Mouse (Mus musculus) urinary bladder, postnatal 10 days (tissue): Measurements from ENCODE around the gene Cbl.

Source experiments
- DNase-seq: peaks from one replicate; pipeline ENCODE4 v3.0.0; 2022; ENCODE audit warnings: low spot score

Gene Cbl

DNA sequence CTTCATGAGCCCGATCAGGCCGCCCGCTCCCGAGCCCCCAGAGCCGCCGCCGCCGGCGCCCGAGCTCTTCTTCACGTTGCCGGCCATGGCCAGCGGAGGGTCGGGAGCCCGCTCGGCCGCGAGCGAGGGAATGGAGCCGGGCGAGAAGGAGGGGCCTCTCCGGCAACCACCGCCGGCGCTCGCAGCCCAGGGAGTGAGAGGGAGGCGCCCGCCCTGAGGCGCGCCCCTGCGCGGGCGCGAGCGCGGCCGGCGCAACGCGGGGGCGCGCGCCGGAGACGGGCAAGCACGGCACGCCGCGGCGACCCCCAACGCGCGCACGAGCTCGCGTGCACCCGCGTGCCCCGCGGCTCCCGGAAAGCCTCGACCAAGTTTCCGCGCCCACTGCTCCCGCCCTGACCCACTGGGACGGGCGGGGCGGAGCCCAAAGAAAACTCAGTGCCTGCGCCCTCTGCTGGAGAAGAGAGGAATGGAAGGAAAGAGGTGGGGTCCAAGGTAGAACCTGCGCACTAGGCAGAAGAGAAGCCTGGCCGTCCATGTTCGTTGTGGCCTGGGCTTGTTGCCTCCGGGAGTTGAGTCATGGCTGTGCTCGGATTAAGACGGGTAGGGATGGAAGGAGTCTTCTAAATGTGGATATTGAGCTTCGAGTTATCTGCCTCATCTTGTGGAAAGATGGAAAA, at the start of gene Cbl:
Gene Cbl, minus strand, starts transcription at position 248 of the 677 bp plus-strand sequence.
- peak; percentile 98 for DNase-seq

DNA sequence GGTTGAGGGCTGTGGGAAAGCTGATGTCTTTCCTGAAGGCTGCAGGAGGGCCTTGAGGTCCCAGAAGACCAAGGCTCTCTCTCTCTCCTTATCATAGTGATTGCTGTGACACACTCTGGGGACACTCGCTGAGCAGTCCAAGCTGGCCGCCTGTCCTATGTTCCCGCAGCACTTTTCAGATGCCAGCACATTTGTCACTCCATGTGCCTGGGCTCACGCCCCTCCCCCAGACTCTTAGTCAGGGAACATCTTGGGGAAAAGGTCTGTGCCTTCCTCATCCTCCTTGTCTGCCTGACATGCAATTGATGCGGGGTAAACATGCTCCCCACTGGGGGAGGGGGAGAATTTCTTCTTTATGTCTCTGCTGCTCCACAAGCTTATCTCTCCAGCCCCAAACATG, 49.3 kb upstream of the Cbl start:
- DNase-seq = no peak

DNA sequence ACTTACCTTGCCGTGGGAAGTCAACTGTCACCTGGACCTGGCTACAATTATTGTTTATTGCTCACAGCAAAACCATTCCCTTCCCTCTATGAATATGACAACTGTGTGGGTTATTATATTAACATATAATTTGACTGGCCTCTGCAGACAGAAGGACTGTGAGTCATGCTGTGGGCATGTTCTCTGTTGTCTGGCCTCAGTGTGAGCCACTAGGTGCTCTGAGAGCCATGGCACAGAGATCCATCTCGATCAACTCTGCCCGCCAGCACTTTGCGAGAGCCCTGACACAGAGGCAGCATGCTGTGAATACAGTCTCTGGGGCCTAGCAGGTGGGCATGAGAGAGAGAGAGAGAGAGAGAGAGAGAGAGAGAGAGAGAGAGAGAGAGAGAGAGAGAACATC, 36.1 kb upstream of the Cbl start:
- no peak for DNase-seq

DNA sequence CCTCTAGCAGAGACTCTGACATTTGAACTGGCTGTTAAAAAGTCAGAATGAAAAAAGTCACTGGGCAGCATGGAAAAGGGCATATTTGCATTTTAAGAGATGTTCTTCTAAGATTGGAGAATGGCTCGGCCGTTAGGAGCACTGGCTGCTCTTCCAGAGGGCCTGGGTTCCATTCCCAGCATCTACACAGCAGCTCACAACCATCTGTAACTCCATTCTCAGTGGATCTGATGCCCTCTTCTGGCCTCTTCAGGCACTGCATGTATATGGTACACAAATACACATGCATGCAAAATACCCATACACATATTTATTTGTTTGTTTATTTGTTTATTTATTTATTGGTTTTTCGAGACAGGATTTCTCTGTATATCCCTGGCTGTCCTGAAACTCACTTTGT, 35.2 kb upstream of the Cbl start:
- DNase-seq = no peak

DNA sequence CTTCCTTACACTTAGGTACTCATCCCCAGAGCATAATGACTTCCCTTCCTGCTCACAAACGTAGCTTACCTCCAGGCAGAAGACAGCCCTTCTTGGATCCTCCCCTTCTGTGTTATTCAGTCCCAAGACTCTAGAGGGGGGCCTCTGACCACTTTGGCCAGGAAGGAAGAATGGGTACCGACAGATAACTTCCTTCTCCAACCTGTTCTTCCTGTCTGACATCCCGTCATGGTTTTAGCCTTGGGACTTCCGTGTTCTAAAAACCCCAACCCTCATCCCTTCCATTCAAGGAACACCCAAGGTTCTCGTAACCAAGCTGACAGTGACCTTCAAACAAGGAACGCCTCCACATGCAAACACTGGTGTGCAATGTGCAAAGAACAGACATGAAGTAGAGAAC, 34.6 kb upstream of the Cbl start, which contains the start of gene Nlrx1:
Gene Nlrx1, minus strand, starts transcription at position 168 of the 400 bp plus-strand sequence.
- DNase-seq = no peak

DNA sequence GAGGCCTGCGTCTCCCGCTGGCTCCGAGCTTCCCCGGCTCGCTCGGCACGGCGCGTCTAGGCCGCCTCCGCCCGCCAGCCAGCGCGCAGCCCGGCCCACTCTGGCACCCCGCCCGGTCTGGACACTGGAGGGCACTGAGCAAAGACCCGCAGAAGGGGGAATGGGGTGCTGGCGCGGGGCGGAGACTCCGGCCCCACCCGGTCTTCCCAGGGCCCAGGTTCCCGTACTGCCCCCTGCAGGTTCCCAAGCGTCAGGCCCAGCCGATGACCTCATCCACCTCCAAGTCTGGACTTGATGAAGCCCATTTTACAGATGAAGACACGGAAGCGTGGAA, 34.1 kb upstream of the Cbl start:
- DNase-seq = peak; percentile 71

DNA sequence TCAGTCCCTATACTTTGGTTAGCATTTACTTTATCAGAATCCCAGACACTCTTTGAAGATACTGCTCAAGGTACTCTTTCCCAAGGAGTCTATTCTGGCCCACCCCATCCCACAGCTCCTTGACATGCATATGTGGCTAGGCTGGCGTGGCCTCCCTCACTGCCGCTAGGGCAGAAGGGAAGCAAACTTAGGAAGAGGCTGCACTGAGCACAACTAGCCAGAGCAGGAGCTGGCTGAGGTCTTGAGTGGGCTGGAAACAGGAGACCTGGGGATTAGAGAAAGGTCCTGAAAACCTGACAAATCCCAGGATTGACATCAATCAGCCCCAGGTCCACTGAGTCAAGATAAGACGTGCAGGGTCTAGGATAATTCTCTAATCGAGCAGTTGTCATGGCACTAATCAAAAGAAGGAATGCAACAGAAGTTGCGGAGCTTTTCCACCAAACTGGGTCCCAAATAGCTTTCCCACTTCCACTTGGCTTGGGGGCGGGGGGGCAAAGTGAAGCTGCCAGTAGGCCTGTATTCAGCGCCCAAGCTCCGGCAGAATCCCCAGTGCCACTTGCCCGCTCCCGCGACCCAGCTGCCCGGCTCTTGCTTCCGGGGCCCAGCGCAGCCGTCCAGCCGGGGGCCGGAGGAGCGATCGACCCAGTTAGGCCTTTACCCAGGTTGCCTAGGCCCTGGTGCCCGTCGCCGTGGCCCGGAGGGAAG, 33.6 kb upstream of the Cbl start:
- no peak for DNase-seq

DNA sequence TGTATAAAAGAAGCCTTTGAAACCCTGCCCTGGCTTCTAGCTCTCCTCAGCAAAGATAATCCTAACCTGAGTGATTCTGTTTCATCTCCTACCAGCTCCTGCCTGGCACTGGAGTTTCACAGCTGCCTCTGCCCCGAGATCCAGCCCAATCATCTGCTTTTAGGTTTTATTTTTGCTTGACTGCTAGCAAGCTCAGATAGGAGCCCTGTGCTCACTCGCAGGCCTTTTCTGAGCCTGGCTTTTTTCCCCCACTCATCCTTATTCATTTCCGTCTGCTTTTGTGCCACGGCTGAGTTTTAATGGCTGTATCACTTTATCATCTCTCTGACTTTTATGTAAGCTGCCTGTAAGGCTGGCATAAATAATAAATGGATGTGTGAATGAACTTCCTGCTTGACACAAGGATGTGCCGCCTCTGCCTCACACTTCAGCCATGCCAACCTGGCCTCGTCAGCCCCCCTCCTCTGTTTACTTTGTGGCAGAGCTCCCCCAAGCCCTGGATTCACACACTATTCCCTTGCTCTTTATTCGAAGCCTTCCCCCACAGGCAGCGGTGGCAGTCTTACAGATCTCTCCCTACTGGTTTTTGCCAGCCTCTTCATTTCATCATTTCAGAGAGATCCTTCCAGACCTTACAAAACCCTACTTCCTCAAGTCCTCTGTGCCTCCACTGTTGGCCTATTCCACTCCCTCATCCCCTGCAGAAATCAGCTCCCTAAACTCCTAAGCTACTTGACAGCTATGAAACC, 32.8 kb upstream of the Cbl start:
- no peak for DNase-seq

DNA sequence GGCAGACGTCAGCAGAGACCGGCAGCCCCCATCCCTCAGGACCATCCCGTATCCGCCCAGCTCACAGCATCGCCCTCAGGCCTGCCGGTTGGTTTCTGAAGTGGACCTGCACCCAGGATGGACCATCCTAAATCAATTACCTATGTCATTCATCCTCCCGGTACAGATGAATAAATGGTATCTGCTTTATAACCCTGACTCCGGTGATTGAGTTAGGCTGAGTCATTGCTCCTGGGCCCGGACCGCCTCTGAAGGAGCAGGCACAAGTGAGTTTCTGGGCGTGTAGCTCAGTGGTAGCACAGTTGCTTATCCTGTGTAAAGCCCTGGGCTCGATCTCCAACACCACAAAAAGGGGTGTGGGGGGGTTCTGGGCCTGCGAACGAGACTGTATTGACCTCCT, 27.5 kb upstream of the Cbl start:
- no peak for DNase-seq

DNA sequence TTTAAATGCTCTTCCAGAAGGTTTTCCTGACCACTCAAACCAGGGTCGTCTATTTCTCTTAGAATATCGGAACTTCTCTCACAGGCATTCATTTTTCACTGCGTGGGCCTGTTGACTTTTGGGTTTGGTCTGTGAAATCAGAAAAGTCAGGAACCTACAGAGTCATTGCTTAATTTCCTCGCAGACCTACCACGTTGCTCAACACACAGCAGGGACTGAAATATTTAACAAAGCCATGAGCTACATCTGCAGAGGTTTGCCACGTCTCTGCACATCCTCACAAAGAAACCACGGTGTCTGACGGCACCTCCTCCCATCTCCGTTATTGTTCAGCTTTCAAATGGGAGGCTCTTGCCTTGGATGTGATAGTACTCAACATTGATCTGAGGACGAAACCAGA, 25.2 kb upstream of the Cbl start:
- no peak for DNase-seq

DNA sequence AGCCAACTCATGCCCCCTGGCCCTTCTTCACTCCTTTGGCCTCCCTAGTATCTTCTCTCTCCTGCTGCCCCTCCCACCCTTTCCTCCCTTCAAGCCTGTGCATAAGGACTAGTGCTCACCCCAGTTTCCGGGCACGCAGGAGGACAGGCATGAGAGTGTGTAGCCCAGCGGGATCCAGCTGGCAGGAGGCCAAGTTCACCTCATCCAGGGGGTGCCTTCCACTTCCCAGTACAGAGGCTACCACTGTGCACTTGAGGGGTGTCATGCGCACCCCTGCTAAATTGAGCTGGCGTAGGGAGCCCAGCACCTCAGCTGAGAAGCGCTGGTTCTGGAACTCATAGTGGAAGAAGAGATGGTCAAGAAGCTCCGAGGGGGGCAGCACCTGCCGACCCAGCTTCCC, 22.4 kb upstream of the Cbl start:
- no peak for DNase-seq

DNA sequence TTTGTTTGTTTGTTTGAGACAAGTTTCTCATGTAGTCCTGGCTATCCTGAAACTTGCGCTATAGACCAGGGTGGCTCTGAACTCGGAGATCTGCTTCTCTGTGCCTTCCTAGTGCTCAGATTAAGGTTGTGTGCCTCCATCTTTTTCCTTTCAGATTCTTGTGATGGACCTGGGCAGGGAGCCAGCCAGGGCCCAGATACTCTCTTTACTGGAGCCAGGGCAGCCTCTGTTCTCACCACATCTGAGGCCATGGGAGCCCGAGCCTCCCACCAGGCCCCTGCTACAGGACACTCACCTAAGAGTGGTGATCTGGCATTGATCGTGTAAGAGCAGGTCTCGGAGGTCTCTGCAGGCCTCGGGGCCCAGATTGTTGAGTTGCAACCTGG, 21.3 kb upstream of the Cbl start:
- no peak for DNase-seq

DNA sequence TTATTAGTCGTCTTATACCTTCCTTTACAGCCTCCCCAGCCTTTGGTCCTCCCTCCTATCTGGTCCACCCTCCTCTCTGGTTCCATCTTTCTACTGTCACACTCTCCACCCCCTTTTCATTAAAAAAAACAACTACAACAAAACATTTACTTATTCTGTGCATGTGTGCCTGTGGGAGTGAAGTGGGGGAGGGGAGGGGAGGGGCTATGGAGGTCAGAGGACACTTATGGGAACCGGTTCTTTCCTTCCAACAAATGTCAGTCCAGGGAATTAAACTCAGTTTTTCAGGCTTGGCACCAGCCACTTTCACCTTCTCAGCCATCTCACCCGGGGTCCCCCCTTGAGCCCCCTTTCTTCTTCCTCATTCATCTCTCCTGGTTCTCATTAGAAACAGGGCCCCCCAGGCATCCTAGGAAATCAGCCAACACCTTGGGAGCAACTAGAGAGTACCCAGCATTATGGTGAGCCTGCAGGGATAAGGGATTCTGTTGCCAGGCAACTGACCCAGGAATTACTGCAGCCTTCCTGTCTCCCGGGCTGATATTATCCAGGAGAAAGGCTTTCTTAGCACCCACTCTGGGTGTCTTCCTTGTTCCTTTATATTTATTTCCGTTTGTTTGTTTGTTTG, 20.8 kb upstream of the Cbl start:
- DNase-seq = no peak

DNA sequence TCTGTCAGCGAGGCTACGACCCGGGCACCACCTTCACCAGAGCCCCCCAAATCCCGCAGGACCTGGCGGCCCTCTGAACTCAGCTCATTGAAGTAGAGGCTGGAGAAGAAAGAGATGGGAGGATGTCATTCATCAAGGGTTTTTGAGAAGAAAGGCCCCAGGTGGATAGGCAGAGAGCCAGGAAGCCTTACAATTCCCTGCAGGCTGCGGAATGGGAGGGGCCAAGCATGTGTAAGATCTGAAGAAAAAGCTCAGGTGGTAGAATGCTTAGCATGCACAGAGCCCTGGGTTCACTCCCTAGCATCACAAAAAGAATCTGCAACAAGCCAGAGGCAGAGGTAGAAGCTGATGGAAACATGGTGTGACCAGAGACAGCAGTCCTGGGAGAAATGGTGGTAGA, 19.6 kb upstream of the Cbl start:
- DNase-seq = no peak

DNA sequence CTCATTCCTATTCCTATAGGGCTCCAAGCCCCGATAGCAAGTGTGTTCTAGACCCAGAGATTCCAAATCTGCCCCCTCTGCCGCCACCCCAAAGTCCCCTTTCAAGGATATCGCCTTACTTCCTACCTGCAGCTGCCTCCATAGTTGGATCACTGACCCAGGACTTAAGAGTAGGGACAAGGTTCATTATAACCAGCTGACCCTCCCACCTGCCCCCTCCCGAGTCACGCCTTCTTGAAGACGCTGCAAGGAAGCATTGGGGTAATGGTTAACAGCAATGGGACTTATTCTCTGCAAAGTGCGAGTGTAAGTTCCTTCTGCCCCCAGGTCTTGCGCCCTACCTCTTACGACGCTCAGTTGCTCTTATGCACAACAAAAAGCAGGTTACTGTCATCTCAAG, 17.5 kb upstream of the Cbl start, which contains the start of gene Pdzd3:
Gene Pdzd3, minus strand, starts transcription at position 158 of the 400 bp plus-strand sequence.
- DNase-seq = no peak

DNA sequence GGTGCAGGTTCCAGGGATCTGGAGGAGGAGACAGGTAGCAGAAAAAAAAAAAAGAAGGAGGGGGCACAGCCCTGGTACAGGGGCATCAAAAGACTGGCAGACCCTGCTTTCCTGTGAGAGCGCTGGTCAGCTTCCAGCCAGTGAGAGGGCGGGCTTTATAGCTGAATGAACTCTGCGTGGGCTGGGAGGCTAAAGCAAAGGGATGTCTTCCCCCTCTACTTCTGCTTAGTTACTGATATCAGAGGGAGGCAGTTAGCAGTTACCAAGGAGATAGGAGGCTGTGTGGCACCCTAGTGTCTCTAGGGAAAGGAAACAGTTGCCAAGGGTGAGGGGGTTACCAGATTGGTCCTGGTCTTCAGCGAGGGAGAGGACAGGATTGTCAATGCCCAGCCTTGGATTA, 16.6 kb upstream of the Cbl start:
- no peak for DNase-seq

DNA sequence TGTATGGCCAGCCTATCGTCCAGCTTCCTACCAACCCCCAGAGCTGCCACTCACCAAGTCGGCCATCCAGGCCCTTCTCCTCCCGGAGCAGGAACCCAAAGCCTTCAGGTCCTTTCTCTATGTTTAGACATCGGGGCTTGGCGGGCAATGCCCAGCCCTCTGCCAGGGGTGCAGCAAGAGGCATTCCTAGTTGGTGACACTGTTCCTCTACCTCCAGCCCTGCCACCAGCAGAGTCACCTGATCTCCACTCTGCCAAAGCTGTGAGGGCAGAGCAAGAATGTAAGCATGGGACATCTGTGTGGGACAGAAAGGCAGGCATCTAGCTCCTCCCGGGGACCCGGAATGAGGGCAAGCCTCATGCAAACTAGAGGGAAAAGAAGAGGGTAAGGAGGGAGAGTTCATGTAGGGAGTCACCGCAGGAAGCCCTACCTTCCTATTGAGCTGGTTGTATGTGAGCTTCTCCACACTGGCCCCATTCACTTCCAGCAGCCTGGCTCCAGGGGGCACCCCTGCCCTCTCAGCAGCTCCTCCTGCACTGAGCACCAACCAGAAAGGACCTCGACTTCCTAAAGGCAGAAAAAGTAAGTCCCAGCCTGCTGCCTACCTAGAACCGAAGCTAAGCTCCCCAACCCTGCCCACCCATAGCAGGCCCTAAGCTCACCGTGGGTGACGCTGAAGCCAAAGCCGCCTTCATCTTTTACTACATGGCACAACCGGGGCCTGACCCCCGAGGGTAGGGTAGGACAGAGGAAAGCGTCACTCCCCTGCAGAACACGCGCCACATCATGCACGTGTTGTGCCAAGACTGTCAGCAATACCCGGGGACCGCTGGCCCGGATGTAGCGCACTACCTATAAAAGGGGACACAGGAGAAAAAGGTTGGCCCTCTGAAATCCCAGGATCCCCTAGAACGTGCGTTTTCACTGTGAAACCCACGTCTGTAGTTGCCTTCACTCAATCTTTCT, 15.6 kb upstream of the Cbl start:
- no peak for DNase-seq

DNA sequence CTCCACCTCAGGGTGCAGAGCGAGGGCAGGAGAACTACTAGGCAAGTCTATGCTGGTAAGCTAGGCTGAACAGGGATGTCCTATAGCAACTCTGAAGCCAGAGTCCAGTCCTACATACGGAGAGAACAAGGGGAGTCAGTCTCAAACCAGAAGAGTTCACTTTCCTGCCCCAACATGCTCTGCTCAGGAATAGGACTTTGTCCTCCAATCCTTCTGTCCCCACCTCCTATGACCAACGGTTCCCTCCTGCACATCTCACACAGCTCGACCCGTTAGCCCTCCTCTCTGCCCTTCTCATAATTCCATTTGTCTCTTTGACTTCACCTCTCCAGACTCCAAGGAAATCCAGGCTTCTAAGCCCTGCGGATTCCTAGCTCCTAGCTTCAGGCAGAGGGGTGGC, 14.1 kb upstream of the Cbl start:
- DNase-seq = no peak

DNA sequence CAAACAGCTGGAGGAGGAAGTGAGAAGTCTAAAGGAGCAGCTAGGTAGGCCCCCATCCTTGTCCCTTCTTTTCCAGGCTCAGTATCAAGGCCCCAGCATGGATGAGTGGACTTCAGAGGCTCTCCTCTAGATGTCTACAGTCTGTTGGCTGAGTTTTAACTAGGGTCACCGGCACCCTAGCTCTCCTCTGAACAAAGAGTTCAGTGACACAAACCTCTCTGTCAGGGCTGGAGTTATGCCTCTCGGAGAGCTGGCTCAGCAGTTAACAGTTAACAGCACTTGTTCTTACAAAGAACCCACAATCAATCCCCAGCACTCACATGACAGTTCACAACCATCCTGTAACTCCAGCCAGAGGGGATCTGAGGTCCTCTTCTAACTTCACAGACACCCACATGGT, 9.8 kb upstream of the Cbl start:
- no peak for DNase-seq

DNA sequence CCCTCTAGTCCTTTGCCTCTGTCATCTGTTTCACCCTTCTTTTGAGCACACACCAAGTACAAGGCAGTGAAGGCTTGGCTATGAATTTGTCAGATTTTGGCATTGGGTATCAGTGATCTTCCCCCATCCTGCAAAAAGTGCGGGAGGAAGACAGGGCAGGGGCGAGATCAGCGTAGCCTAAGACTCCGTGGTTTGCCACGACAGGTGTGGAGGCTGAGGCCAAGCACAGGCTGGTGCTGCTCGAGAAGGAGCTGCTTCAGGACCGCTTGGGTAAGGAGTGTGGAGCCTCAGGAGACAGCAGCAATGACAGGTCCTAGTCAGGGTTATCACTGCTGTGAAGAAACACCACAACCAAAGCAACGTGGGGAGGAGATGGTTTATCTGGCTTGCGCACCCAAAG, 7.6 kb upstream of the Cbl start:
- no peak for DNase-seq

DNA sequence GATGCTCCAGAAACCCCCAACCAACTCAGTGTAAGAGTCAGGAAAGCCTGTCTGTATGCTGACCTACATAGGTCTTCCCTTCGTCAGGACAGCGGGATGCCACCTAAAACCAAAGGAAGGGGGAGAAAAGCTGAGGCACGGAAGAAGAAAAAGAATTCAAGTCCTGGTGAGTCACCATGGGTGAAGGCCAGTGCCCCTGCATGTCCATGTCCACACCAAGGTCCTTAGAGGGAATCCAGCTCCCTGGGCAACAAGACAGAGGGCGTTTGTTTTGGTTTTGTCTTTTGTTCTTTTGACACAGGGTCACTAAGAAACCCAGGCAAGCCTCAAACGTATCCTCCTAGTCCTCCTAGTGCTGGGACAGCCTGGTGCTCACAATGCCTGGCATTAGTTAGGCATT, 7.1 kb upstream of the Cbl start:
- DNase-seq = no peak

DNA sequence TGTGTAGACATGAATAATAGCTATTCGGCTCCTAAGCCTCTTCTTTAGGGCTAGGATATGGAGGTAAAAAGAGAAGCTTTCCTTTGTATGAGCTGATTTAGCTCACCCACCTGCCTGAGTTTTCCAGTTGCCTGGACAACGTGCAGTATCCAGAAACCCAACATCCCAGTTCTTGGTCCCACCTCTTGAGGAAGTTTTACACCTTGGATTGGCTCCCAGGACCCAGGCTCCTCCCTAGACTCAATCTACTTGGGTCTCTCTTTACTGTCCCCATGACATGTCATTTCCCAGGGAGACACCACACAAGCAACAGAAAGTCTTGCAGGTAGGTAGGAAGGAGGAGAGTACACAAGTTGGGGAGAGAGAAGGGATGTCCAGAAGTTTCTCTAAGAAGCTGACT, 6.5 kb upstream of the Cbl start, which contains the start of gene Ccdc153:
Gene Ccdc153, plus strand, starts transcription at position 278 of the 400 bp plus-strand sequence.
- DNase-seq = no peak
